Mouse (Mus musculus): ENCODE measurements around the gene Timm44.

DNA sequence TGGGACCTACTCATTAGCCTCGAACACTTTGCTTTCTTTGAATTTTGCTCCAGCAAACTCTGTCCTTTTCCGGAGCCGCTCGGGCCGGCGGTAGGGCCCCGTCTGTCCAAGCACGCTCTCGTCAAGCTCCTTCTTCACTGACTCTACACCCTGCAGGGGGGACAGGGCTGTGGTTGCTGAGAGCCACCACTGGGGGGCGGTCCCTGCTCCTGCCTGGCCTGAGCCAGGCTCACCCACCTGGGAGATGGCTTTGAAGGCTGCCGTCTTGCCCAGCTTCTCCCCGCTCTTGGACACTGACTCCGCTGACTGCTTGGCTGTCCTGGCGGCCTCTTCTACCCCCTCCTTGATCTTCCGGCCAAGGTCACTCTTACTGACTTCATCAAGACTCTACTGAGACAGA lies 8.1 kb downstream of the Timm44 start:
- TF ChIP-seq CTCF (IDR thresholded peaks at IDR 0.05; ENCODE audit: low read depth, low read length) (no peak), POLR2A (IDR thresholded peaks at IDR 0.05; ENCODE audit: borderline replicate concordance, low read depth, low read length) (no peak)
